Mouse (Mus musculus) lung, adult 18-20 months (tissue): ENCODE data around the gene Zranb3.
"Not testable (repeated sequence)": the region's sequence is repeated elsewhere in the genome, so short reads cannot be mapped to it uniquely, and the experiment has no call there.

Experiments
- DNase-seq, 2 experiments: peaks; one replicate each; pipeline ENCODE4 v3.0.0; 2022; ENCODE audit warnings: mixed read lengths in 2 of 2

Zranb3 gene

GRCm38 (mm10) chr1:127985391-127985790, 117.5 kb downstream of the Zranb3 start:
- DNase-seq = no peak

GRCm38 (mm10) chr1:127983274-127983993, 119.4 kb downstream of the Zranb3 start:
- peak; percentile 18 to 27 for DNase-seq

DNA sequence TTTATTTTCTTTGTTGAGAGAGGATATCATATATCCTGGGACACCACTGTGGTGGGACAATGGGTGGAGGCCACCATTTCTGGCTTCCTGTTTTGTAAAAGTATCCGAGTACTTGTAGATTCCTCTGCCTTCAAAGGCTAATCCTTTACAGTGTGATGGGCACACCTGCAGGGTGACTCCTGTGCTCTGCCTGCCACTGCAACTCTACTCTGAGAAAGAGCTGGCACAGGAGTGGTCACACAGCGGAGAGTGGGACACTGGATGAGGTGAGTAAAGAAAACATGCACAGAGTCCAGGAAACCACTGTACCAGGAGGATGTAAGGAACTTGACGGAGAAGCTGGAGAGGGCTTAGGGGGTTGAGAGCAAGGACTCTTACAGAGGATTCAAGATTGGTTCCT, 120.6 kb downstream of the Zranb3 start:
- DNase-seq = no peak

DNA sequence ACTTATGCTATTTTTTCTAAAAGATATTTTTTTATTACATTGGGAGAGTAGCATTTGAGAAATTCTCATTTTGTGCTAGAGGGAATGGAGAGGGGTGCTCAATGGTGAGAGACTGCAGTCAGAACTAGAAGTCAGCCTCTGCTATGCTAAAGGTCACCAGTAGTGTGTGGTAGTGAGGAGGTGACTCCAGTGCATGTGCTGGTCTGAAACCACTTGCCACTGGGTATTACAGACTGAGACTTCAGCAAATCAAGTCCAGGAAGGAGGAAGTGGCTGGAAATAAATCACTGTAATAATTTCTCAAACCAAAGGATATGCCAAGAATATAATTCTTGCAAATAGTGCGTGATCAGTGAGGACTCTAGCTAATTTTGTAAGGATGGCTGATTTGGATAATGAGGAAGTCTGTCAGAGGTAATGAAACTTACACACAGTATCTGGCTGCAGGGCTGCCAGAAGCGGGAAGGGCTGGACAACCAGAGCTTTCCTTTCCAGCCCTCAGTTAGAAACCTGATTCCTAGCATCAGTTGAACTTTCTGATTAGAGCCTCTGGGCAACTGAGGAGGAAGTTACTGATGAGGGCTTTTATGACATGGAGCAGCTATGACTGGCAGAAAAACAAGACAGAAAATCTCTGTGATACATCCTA, 121.8 kb downstream of the Zranb3 start:
- DNase-seq = no peak

GRCm38 (mm10) chr1:127978125-127978524, 124.7 kb downstream of the Zranb3 start:
- no peak for DNase-seq

- DNase-seq = no peak
Measured at GRCm38 (mm10) chr1:127976106-127976505, 126.7 kb downstream of the Zranb3 start.

- DNase-seq = peak in 1 of 2 experiments; percentile 10
Measured at GRCm38 (mm10) chr1:127975676-127976075, 127.2 kb downstream of the Zranb3 start.

- no peak for DNase-seq
Measured at GRCm38 (mm10) chr1:127974082-127974481, 128.8 kb downstream of the Zranb3 start.

DNA sequence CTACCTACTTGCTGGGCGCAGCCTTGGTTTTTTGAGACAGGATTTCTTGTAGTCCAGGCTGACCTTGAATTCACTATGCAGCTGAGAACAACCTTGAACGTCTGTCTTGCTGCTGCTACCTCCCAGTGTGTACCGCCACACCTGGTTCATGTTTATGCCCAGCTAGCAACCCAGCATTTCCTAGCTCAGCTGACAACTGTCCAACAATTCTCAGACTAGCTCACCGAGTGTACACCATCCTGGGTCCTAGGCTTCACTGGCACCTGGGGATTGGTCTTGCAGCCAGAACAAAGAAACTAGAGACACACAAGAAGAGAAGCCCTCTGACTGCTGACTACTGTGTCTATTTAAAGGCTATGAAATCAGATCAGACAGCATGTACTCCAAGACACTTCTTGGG, 132.0 kb downstream of the Zranb3 start:
- DNase-seq = no peak

DNA sequence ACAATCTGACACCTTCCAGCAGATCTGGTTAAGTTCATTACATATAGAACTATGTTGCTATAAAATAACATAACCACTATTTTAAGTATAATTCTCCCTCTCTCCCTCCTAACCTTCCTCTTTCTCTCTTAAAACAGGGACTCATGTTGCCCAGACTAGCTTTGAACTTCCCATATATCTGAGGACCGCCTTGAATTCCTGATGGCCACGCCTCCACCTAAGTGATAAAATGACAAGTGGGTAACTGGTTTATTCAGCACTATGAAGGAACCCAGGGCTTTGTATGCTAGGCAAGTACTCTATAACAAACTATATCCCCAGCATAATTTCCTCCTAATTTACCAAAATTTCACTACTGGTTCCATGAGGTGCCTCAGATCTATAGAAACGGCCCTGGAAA, 139.5 kb downstream of the Zranb3 start:
- DNase-seq = no peak

DNA sequence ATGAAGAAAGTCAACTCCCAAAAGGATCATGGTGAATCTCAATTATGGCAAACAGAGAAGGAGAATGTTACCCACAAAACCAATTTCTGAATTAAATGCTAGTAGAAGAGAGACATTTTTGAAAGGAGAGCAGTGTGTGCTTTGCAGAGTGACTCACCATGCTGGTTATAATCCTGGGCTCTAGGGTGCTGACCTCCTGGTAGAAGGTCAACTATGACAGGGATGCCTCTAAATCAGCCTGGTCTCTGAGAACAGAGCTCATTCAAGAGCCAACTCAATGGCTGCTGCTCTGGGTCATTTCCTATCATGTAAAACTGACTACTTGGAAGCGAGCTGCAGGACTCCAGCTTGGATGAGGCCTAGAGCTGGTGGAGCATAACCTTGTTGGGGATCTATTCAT, 141.7 kb downstream of the Zranb3 start:
- no peak for DNase-seq

- DNase-seq = no peak
Measured at GRCm38 (mm10) chr1:127959312-127959718, 143.5 kb downstream of the Zranb3 start.

- no peak for DNase-seq
Measured at GRCm38 (mm10) chr1:127958801-127959200, 144.0 kb downstream of the Zranb3 start.

- DNase-seq = no peak
Measured at GRCm38 (mm10) chr1:127956524-127956923, 146.3 kb downstream of the Zranb3 start.

DNA sequence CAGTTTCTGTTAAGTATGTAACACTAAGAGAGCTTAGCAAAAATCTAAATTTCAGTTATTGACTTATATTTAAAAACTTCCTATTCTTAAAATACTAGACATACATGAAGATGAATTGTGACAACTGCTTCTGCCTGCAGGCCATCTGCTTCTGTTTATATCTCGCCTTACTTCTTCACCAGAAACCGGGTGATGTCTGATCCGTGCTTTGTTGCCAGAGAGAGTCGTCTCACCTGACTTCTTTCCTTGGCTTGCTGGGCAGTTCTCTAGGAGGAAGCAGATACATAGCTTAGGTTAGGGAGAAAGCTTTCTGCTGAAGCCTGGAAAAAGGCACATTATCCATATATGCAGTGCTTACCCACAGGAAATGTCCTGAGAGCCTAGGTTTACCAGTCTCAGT, 148.0 kb downstream of the Zranb3 start:
- no peak for DNase-seq

DNA sequence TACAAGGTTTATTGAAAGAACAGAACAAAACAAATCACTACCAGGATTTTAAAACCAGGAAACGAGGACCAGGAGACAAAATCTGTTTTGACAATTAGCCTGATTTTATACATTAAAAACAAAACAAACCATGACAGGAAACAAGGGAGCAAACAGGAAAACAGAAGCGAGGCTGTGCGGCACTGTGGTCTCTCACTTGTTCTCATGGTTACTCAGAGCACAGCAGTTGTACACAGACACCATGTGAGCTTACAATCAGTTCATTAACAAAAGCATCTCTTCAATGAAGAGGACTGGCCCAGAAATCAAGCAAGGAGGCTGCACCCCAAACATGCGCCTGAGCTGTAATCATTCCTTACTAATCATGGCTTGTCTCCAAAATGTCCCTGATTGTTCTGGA, 148.6 kb downstream of the Zranb3 start:
- DNase-seq = not testable (repeated sequence)

DNA sequence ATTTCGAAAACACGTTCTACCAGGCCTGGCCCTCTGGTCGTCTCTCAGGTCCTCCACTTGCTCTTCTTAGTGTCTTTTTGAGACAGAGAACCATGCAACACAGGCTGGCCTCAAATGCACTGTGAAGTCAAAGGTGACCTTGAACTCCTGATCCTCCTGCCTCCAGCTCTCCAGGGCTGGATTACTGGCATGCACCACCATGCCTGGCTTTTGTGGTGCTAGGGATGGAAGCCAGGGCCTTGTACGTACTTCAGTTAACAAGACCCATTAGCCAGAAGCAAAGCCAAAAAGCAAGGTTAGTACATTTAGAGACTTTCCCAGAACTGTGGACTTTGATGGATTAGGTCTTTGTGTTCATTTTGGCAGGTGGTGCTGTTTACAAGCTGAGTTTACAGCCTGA, 150.6 kb downstream of the Zranb3 start:
- no peak for DNase-seq

GRCm38 (mm10) chr1:127948748-127949147, 154.1 kb downstream of the Zranb3 start:
- DNase-seq = no peak

DNA sequence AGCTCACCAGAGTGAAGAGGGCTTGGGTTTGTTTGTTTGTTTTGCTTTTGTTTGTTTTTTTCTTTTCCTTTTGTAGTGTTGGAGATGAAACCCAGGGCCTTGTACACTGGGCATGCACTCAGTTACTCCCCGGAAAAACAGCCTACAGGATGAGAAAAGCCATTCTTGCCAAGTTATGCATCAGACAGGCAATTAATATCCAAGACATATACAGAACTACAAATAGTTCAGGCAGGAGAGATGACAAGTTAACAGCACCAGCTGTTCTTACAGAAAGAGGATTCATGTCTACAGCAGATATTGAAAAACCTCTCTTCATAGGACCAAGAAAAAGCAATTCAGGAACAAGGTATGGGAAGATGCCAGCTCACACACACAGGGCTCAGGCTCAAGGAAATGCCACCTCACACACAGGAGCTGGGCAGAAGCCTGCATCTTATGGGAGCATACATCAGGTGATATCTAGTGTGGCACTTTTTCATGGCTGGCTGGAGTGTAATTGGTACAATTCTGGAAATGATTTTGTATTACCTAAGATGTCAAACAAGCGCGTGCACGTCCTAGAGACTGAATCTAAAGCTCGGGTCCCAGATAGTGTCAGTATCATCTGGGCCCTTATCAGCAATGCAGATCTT, 156.1 kb downstream of the Zranb3 start:
- DNase-seq = no peak

DNA sequence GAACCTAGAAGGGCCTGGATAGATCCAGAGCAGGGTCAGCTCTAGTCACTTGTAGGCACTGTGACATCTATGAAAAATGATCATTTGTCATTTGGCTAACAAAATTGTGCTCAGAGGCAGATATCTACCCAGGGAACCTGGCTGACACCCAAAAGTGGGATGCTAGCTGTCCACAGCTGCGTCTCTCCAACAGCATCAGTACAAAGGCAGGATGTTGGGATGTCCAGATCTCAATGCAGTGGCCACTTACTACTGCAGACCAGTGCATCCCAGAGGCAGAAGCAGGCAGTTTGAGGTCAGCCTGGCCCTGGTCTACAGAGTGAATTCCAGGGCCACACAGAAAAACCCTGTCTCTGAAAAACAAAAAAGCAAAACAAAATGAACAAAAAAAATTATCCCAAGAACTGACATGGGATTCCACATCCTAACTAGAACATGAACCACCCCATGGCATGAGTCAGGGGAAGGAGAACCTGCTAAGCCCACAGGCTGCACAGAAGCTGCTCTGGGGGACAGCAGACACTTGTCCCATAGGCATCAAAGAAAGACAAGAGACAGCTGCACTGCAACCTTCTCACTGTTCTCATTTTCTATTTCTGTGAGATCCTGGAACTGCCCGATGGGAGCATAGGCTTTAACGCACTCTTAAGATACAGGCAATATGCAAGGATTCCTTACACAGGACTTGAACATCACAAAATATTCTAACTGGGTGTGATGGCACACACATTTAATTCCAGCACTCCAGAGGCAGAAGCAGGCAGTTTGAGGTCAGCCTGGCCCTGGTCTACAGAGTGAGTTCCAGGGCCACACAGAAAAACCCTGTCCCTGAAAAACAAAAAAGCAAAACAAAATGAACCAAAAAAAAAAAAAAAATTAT, 156.9 kb downstream of the Zranb3 start:
- DNase-seq = no peak

DNA sequence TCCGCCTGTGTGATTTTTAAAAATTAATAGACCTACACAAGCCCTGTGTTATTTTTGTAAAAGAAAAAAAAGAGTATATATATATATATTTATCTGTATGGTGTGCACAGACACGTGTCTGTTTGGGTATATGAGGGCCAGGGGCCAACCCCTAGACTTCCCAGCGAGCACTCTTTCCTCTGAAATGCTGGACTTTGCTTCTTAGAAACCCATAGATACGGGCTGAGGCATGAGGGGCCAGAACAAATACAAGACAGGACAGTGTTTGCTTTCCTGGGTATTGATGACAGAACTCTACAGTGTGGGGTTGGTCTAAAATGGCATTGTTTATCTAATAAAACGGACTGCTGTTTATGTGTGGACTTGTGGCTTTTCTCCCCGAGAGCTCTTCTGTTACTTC, 159.3 kb downstream of the Zranb3 start:
- no peak for DNase-seq

- DNase-seq = no peak
Measured at GRCm38 (mm10) chr1:127942231-127942630, 160.6 kb downstream of the Zranb3 start.

DNA sequence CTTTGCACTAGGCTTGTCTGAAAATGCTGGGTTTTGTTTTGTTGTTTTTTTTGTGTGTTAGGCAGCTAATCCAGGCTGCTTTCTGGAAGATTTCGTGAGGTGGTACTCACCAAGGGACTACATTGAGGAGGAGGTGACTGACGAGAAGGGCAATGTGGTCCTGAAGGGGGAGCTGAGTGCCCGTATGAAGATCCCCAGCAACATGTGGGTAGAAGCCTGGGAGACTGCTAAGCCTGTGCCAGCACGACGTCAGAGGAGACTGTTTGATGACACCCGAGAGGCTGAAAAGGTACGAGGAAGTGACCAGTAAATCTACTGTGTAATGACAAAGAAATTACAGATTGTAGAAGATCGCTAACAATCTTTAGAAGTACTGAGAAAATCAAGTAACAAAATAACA, 165.6 kb downstream of the Zranb3 start:
- DNase-seq = no peak
